Mouse (Mus musculus) C2C12 (cell line): ENCODE results near the gene Dync2li1. TPM values are rescaled to one million over a fixed set of nuclear protein-coding genes. Genes with fewer than 3 reads are reported as not detected.

ENCODE experiments used
- H3K27me3 ChIP-seq: one replicate; pipeline ENCODE4 v1.6.1; 2011; ENCODE audit not compliant: control insufficient read depth, insufficient read depth, insufficient read length
- H3K36me3 ChIP-seq: one replicate; pipeline ENCODE4 v1.6.1; 2011; ENCODE audit not compliant: control insufficient read depth, insufficient read depth
- H3K4me3 ChIP-seq: one replicate; pipeline ENCODE4 v1.5.1; 2011; ENCODE audit warnings: mild to moderate bottlenecking, control low read depth; ENCODE audit not compliant: poor library complexity, insufficient read depth, severe bottlenecking
- H3K79me2 ChIP-seq: one replicate; pipeline ENCODE4 v1.6.1; 2011; ENCODE audit not compliant: control insufficient read depth, insufficient read depth
- H3K79me3 ChIP-seq: one replicate; pipeline ENCODE4 v1.6.1; 2011; ENCODE audit warnings: low read depth, control low read depth
- H3ac ChIP-seq: one replicate; pipeline ENCODE3; 2011; ENCODE audit warnings: low read depth; ENCODE audit not compliant: control insufficient read depth, insufficient read length
- CEBPB ChIP-seq: IDR thresholded peaks from one replicate; pipeline ENCODE4 v1.6.1; 2011; ENCODE audit warnings: low read depth, mild to moderate bottlenecking, control low read depth, moderate library complexity
- CTCF ChIP-seq: IDR thresholded peaks from one replicate; pipeline ENCODE4 v1.5.1; 2011; ENCODE audit not compliant: control insufficient read depth, insufficient read depth, insufficient read length
- FOSL1 ChIP-seq: IDR thresholded peaks from one replicate; pipeline ENCODE4 v1.8.0; 2011; ENCODE audit warnings: mild to moderate bottlenecking, low read length; ENCODE audit not compliant: poor library complexity, insufficient read depth, severe bottlenecking
- MAX ChIP-seq: IDR thresholded peaks from one replicate; pipeline ENCODE4 v1.6.1; 2011; ENCODE audit warnings: mild to moderate bottlenecking, control low read depth
- MYOD1 ChIP-seq: IDR thresholded peaks from one replicate; pipeline ENCODE4 v1.6.1; 2011; ENCODE audit warnings: low read depth; ENCODE audit not compliant: control insufficient read depth, insufficient read length
- MYOG ChIP-seq: IDR thresholded peaks from one replicate; pipeline ENCODE4 v1.6.1; 2011; ENCODE audit not compliant: control insufficient read depth, insufficient read length; ENCODE audit errors: extremely low read depth
- USF1 ChIP-seq: IDR thresholded peaks from one replicate; pipeline ENCODE4 v1.6.1; 2011; ENCODE audit warnings: low read depth, mild to moderate bottlenecking, control low read depth, moderate library complexity
- polyA plus RNA-seq: library from polyadenylated mRNA; unstranded; fragments of >200 nt; fragmentation: generic; extraction: Trizol; gene quantifications from one replicate; pipeline ENCODE4 v1.2.1, GENCODE M21; 2012; ENCODE audit warnings: missing spikeins

Dync2li1 gene
- polyA plus RNA-seq, 1 experiment: 4.0 TPM

- Histone ChIP-seq H3K79me2 (no peaks in the 10 kb centered on the region), H3K36me3 (no peaks in the 10 kb centered on the region), H3ac (no peak overlapping the region), H3K79me3 (no peaks in the 10 kb centered on the region), H3K4me3 (no peak overlapping the region), H3K27me3 (no peaks in the 10 kb centered on the region)
- TF ChIP-seq MYOG (no peak), MAX (no peak), USF1 (no peak), FOSL1 (no peak), CTCF (no peak), MYOD1 (no peak), CEBPB (no peak)
Measured at GRCm38 (mm10) chr17:84631836-84632235, 5.5 kb downstream of the Dync2li1 start.

- no peaks in the 10 kb centered on the region for H3K36me3 ChIP-seq
Measured at GRCm38 (mm10) chr17:84633443-84633842, 7.1 kb downstream of the Dync2li1 start.

GRCm38 (mm10) chr17:84636328-84636727 is 10.0 kb downstream of the Dync2li1 start:
- Histone ChIP-seq H3K4me3 (no peak overlapping the region), H3K36me3 (no peaks in the 10 kb centered on the region), H3K79me3 (no peaks in the 10 kb centered on the region), H3ac (no peak overlapping the region), H3K27me3 (no peaks in the 10 kb centered on the region), H3K79me2 (no peaks in the 10 kb centered on the region)
- TF ChIP-seq CTCF (no peak), FOSL1 (no peak), MYOG (no peak), USF1 (no peak)

More at GRCm38 (mm10) chr17:84633443-84633842, 7.1 kb downstream of the Dync2li1 start:
- Histone ChIP-seq H3K27me3 (no peaks in the 10 kb centered on the region), H3K79me3 (no peaks in the 10 kb centered on the region), H3ac (no peak overlapping the region), H3K79me2 (no peaks in the 10 kb centered on the region), H3K4me3 (no peak overlapping the region)
- no peak for TF ChIP-seq MYOD1

- H3K4me3 ChIP-seq: no peak overlapping the region
- no peaks in the 10 kb centered on the region for H3K79me2 ChIP-seq
- H3K36me3 ChIP-seq: no peaks in the 10 kb centered on the region
- no peak overlapping the region for H3ac ChIP-seq
- TF ChIP-seq FOSL1 (no peak), CTCF (no peak)
- H3K79me3 ChIP-seq: no peaks in the 10 kb centered on the region
- H3K27me3 ChIP-seq: no peaks in the 10 kb centered on the region
Measured at GRCm38 (mm10) chr17:84637971-84638370, 11.7 kb downstream of the Dync2li1 start.

GRCm38 (mm10) chr17:84639796-84640378 is 13.6 kb downstream of the Dync2li1 start:
- H3K27me3 ChIP-seq: no peaks in the 10 kb centered on the region
- no peaks in the 10 kb centered on the region for H3K79me3 ChIP-seq
- no peaks in the 10 kb centered on the region for H3K36me3 ChIP-seq
- H3ac ChIP-seq: no peak overlapping the region
- H3K4me3 ChIP-seq: no peak overlapping the region
- no peak for TF ChIP-seq MYOD1
- TF ChIP-seq FOSL1: no peak
- no peak for TF ChIP-seq CTCF
- TF ChIP-seq USF1: no peak
- TF ChIP-seq MYOG: no peak
- TF ChIP-seq MAX: no peak
- no peak for TF ChIP-seq CEBPB
- no peaks in the 10 kb centered on the region for H3K79me2 ChIP-seq

- Histone ChIP-seq H3K27me3 (no peaks in the 10 kb centered on the region), H3ac (no peak overlapping the region), H3K4me3 (no peak overlapping the region), H3K79me3 (no peaks in the 10 kb centered on the region), H3K79me2 (no peaks in the 10 kb centered on the region), H3K36me3 (no peaks in the 10 kb centered on the region)
- TF ChIP-seq CTCF (no peak), USF1 (no peak), CEBPB (no peak), MYOD1 (no peak), FOSL1 (no peak), MAX (no peak), MYOG (no peak)
Measured at GRCm38 (mm10) chr17:84641893-84642292, 15.6 kb downstream of the Dync2li1 start.
